Mouse (Mus musculus): ENCODE results near the gene Ppp2r1b. TPM values are rescaled to one million over a fixed set of nuclear protein-coding genes. Genes with fewer than 3 reads are reported as not detected.
A peak's percentile ranks its signal among the peaks of the same experiment; 100 is the strongest.

Gene Ppp2r1b
- polyA plus RNA-seq, 1 experiment from 2014 or later, result 36.6 TPM

- no peak overlapping the region for H3K4me3 ChIP-seq (replicated peaks; ENCODE audit: low read depth, low read length)
- ATAC-seq (replicated peaks; ENCODE audit: low FRiP score, low read depth), result peak; percentile 55
- no peaks in the 10 kb centered on the region for H3K9me3 ChIP-seq (replicated peaks; ENCODE audit: low read length)
- peaks cover 13% of the 10 kb centered on the region for H3K36me3 ChIP-seq (ENCODE audit: insufficient read depth, low read length)
- H3K4me2 ChIP-seq (ENCODE audit: low read length), result peak overlapping the region; percentile 21
- no peak overlapping the region for H3K9ac ChIP-seq (ENCODE audit: low read depth, low read length)
- 41% methylated on average over 10 of the region's 10 CpGs for WGBS
- no peak for TF ChIP-seq CTCF (IDR thresholded peaks at IDR 0.05; ENCODE audit: low read depth)
- peak; percentile 87 for DNase-seq (ENCODE audit: low spot score)
- peak overlapping the region; percentile 76 for H3K27ac ChIP-seq
- H3K4me1 ChIP-seq (replicated peaks; ENCODE audit: insufficient read depth, low read length), result peaks cover 29% of the 10 kb centered on the region
- H3K27me3 ChIP-seq (ENCODE audit: insufficient read depth, low read length), result no peaks in the 10 kb centered on the region
These were observed 39.9 kb downstream of the Ppp2r1b start for GRCm38 (mm10) chr9:50884741-50885599.

GRCm38 (mm10) chr9:50885600-50885987 lies 40.5 kb downstream of the Ppp2r1b start:
- no peak for ATAC-seq (replicated peaks; ENCODE audit: low FRiP score, low read depth)
- 36% methylated on average over 1 of the region's 1 CpGs for WGBS

GRCm38 (mm10) chr9:50886870-50887269 lies 41.8 kb downstream of the Ppp2r1b start:
- DNase-seq (ENCODE audit: low spot score), result no peak
- Histone ChIP-seq H3K27me3 (ENCODE audit: insufficient read depth, low read length) (no peaks in the 10 kb centered on the region), H3K9me3 (replicated peaks; ENCODE audit: low read length) (no peaks in the 10 kb centered on the region), H3K27ac (peak overlapping the region; percentile 54; the same call in 1 of the 2 replicates), H3K4me3 (replicated peaks; ENCODE audit: low read depth, low read length) (no peak overlapping the region), H3K4me2 (ENCODE audit: low read length) (no peak overlapping the region), H3K4me1 (replicated peaks; ENCODE audit: insufficient read depth, low read length) (peaks cover 29% of the 10 kb centered on the region), H3K9ac (ENCODE audit: low read depth, low read length) (no peak overlapping the region), H3K36me3 (ENCODE audit: insufficient read depth, low read length) (0 out of 2 replicates have a peak, but pooled peaks cover 4% of the 10 kb centered on the region)
- no peak for ATAC-seq (replicated peaks; ENCODE audit: low FRiP score, low read depth)
- TF ChIP-seq CTCF (IDR thresholded peaks at IDR 0.05; ENCODE audit: low read depth), result no peak
- WGBS, result 93% methylated on average over 1 of the region's 1 CpGs

More at GRCm38 (mm10) chr9:50885600-50885987, 40.5 kb downstream of the Ppp2r1b start:
- Histone ChIP-seq H3K4me3 (replicated peaks; ENCODE audit: low read depth, low read length) (no peak overlapping the region), H3K27me3 (ENCODE audit: insufficient read depth, low read length) (no peaks in the 10 kb centered on the region), H3K9ac (ENCODE audit: low read depth, low read length) (no peak overlapping the region), H3K9me3 (replicated peaks; ENCODE audit: low read length) (no peaks in the 10 kb centered on the region), H3K27ac (peak overlapping the region; percentile 76), H3K4me2 (ENCODE audit: low read length) (peak overlapping the region; percentile 21), H3K4me1 (replicated peaks; ENCODE audit: insufficient read depth, low read length) (peaks cover 29% of the 10 kb centered on the region), H3K36me3 (ENCODE audit: insufficient read depth, low read length) (peaks cover 8% of the 10 kb centered on the region; the same call in 1 of the 2 replicates)
- DNase-seq (ENCODE audit: low spot score), result no peak
- TF ChIP-seq CTCF (IDR thresholded peaks at IDR 0.05; ENCODE audit: low read depth), result no peak

DNA sequence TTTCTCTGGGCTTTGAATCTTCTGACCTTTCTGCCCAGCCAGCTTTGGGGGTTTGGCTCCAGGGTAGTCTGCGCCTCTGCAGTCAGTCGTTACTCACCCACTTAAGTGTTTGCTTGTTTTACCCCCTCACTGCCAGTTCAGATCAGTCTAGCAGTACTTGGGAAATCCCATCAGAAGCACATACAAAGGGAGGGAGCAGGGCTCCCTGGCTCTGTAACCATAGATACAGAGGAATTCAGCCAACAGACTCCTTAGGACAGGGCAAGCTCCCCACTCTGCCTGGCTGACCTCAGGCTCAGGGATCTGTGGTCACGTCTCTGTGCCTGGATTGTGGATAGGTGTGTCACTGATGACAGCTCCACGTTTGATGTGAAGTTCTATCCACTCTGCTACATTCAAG lies 42.2 kb downstream of the Ppp2r1b start:
- peak; percentile 45 for DNase-seq (ENCODE audit: low spot score)
- no peak for ATAC-seq (replicated peaks; ENCODE audit: low FRiP score, low read depth)
- Histone ChIP-seq H3K27me3 (ENCODE audit: insufficient read depth, low read length) (no peaks in the 10 kb centered on the region), H3K9me3 (replicated peaks; ENCODE audit: low read length) (no peaks in the 10 kb centered on the region), H3K9ac (ENCODE audit: low read depth, low read length) (no peak overlapping the region), H3K4me2 (ENCODE audit: low read length) (no peak overlapping the region), H3K27ac (peak overlapping the region; percentile 54; the same call in 1 of the 2 replicates), H3K36me3 (ENCODE audit: insufficient read depth, low read length) (no peaks in the 10 kb centered on the region), H3K4me3 (replicated peaks; ENCODE audit: low read depth, low read length) (no peak overlapping the region), H3K4me1 (replicated peaks; ENCODE audit: insufficient read depth, low read length) (peaks cover 29% of the 10 kb centered on the region)
- no peak for TF ChIP-seq CTCF (IDR thresholded peaks at IDR 0.05; ENCODE audit: low read depth)
- 28% methylated on average over 4 of the region's 4 CpGs for WGBS

DNA sequence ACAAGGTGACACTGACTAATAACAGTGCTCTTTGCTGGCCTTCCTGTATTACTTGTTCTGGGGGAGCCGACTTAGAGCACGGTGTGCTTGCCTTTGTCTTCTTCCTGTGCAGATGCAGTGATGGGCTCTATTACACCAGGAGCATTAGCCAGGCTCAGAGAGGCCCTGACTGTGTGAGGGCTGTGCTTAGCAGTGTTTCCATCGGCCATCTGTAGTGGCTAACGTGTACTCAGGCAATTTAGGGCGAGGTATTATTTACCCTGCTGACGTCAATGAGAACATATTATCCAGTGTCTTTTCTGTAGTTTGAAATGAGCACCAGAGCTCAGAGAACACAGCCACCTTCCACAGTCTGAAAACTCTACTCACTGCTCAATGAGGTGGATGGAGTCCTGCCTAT lies 44.1 kb downstream of the Ppp2r1b start:
- H3K9me3 ChIP-seq (replicated peaks; ENCODE audit: low read length), result no peaks in the 10 kb centered on the region
- no peak for ATAC-seq (replicated peaks; ENCODE audit: low FRiP score, low read depth)
- DNase-seq (ENCODE audit: low spot score), result no peak
- 57% methylated on average over 6 of the region's 6 CpGs for WGBS
- H3K36me3 ChIP-seq (ENCODE audit: insufficient read depth, low read length), result no peaks in the 10 kb centered on the region
- no peak overlapping the region for H3K9ac ChIP-seq (ENCODE audit: low read depth, low read length)
- no peaks in the 10 kb centered on the region for H3K27me3 ChIP-seq (ENCODE audit: insufficient read depth, low read length)
- H3K4me3 ChIP-seq (replicated peaks; ENCODE audit: low read depth, low read length), result no peak overlapping the region
- H3K4me1 ChIP-seq (replicated peaks; ENCODE audit: insufficient read depth, low read length), result peaks cover 27% of the 10 kb centered on the region
- no peak overlapping the region for H3K4me2 ChIP-seq (ENCODE audit: low read length)
- no peak overlapping the region for H3K27ac ChIP-seq
- no peak for TF ChIP-seq CTCF (IDR thresholded peaks at IDR 0.05; ENCODE audit: low read depth)

DNA sequence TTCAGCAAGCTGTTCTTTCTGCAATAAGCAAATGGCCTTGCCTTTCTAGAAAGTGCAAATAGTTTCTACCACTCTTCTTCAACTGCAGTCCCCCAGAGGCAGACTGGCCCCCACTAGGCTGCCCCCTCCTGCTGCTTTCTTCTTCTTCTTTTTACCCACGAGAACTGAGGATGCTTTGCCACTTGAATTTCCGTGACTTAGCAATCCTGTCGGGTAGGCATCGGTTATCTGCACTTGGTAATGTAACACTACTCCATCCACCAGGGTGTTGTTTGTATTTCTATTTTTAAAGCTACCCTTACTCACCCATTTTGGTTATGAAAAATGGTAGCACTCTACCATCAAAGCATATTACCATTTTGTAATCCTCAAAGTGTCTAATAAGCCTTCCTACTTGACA lies 44.9 kb downstream of the Ppp2r1b start:
- 66% methylated on average over 4 of the region's 4 CpGs for WGBS
- DNase-seq (ENCODE audit: low spot score), result no peak
- 0 out of 2 replicates have a peak, but pooled peaks cover 3% of the 10 kb centered on the region for H3K36me3 ChIP-seq (ENCODE audit: insufficient read depth, low read length)
- TF ChIP-seq CTCF (IDR thresholded peaks at IDR 0.05; ENCODE audit: low read depth), result no peak
- no peaks in the 10 kb centered on the region for H3K9me3 ChIP-seq (replicated peaks; ENCODE audit: low read length)
- H3K4me2 ChIP-seq (ENCODE audit: low read length), result no peak overlapping the region
- ATAC-seq (replicated peaks; ENCODE audit: low FRiP score, low read depth), result no peak
- no peak overlapping the region for H3K4me3 ChIP-seq (replicated peaks; ENCODE audit: low read depth, low read length)
- peaks cover 20% of the 10 kb centered on the region for H3K4me1 ChIP-seq (replicated peaks; ENCODE audit: insufficient read depth, low read length)
- H3K27ac ChIP-seq, result no peak overlapping the region
- no peaks in the 10 kb centered on the region for H3K27me3 ChIP-seq (ENCODE audit: insufficient read depth, low read length)
- H3K9ac ChIP-seq (ENCODE audit: low read depth, low read length), result no peak overlapping the region
